Mouse (Mus musculus): Measurements from ENCODE around the gene Heatr1.
"Not testable (repeated sequence)": the region's sequence is repeated elsewhere in the genome, so short reads cannot be mapped to it uniquely, and the experiment has no call there.

Gene Heatr1

DNA sequence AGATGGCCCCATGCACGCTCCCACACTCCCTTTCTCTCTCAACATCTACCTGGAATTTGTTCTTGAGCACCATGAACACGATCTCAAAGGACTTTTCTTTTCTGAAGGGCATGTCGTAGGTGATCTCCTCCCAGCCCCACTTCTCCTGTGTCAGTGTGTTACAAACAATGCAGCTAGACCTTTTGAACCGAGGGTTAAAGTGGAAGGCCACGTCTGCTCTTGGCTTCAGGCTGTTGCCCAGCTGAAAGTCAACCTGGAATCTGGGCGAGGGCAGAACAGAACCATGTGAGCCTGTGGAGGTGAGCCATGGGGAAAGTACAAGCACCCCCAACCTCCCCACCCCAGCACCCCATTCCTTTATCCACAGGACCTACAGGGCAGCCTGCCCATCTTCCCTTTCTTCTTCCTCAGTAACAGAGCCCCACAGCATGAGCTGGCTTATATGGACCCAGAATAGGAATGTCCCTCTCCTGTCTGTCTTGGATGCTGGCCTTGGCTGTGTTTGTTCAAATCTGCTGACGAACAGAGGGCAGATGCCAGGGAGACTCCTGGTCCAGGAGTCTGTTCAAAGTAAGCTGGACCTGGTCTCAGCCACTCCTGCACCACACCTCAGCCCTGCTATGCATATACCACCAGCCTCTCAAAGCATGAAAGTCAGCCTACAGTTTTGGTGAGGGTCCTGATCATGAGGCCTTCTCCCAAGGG is 60.0 kb downstream of the Heatr1 start:
- in situ Hi-C loops (cut with MseI, MboI): no loop called here

DNA sequence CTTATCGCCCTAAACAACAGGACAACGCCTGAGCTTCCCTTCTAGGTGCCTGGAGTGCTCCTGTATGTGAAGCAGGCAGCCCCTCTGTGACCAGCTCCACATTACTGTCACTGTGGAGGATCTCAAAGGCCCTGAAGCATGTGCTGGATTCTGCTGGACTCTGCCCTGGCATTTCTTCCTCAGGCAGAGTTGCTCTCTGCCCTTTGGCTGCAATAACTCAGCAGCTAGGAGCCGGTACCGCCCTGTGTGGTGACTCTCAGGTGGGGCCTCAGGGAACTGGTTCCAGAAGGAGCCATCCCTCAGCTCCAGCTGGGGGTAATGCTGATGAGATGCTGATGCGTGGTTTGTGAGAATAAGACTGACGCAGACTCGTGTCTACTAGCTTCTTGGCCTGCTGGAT is 61.9 kb downstream of the Heatr1 start:
- in situ Hi-C loops (cut with MseI, MboI): no loop called here

DNA sequence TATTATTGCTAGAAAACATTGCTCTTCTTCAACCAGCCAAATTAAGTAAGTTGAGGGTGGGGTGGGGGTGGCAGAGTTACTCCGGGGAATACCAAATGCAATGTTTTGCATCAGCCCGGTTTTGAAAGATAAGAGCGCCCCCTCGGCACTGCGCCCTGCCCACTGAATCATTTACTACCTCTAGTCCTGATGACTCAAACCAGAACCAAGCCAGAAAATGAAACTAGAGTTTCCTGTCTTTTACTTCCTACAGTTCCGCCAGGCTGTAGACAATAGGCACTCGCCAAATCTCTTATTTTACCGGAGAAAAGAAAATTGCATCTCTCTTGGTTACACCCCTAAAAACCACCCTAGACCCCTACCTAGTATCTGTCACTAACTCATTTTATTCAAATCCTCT is 65.6 kb downstream of the Heatr1 start:
- in situ Hi-C loops (cut with MseI, MboI): no loop called here

- in situ Hi-C loops (cut with MseI, MboI): no loop called here
Measured at GRCm38 (mm10) chr13:12460881-12461729, 66.3 kb downstream of the Heatr1 start.

DNA sequence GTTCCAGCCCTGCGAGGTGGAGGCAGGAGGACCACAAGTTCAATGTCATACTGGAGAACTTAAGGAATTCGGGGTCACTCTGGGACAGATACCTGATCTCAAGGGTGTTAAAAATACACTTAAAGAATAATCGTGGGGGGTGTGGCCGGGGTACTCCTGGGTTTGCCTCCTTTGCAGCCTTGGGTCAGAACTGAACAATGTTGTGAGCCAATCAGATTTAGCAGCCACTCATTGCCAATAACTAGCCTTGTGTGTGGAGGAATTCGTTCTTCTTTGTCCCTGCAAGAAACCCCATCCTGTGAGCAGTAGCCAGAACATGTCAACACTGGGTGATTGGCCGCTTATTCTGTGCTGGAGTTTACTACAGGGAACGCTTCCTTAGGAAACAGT is 66.9 kb downstream of the Heatr1 start:
- in situ Hi-C loops (cut with MseI, MboI): no loop called here

GRCm38 (mm10) chr13:12462623-12463022 is 67.8 kb downstream of the Heatr1 start:
- in situ Hi-C loops (cut with MseI, MboI): no loop called here

- in situ Hi-C loops (cut with MseI, MboI): not testable (repeated sequence)
Measured at GRCm38 (mm10) chr13:12464159-12464558, 69.3 kb downstream of the Heatr1 start.

GRCm38 (mm10) chr13:12464844-12465243 is 70.0 kb downstream of the Heatr1 start, which contains the start of gene Lgals8:
Gene Lgals8 (minus strand): TSS chr13:12464944.
- in situ Hi-C loops (cut with MseI, MboI): no loop called here

DNA sequence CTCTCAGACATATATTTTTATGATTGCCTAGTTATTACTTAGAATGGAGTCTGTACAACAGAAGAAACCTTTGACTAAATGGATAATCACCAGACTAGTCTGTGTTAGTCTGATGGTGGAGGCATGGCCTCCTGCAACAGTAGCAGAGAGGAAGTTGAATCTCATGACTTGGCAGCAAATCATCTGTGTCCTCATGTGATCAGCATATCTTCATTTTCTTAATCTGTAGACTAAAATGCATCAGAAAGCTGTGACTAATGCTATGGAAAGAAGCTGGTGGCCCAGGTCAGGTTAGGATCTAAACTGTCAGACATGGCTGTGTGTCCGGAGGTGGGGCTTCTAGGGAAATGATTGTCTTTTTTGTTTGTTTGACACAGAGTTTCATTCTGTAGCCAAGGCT is 73.7 kb downstream of the Heatr1 start:
- in situ Hi-C loops (cut with MseI, MboI): no loop called here

- in situ Hi-C loops (cut with MseI, MboI): loop anchor here (10.0 kb wide), 1 partner anchor 61 kb away; no protein-coding TSS in a partner anchor
Measured at GRCm38 (mm10) chr13:12473724-12474378, 79.0 kb downstream of the Heatr1 start.

DNA sequence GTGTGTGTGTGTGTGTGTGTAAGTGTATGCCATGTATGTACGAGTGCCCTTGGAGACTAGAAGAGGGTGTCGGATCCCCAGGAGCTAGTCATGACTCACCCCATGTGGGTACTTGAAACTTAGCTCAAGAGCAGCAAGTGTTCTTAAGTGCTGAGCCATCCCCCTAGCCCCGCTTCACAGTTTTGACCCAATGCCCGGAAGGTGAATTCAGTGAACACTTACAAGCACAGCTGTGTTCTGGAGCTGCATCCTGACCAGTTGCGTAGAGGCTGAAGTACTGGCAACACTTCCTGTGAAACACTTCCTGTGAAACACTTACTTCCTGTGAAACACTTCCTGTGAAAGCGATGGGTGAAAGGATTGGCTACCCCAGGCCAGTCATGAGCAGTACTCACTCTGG is 80.4 kb downstream of the Heatr1 start:
- in situ Hi-C loops (cut with MseI, MboI): loop anchor here (10.0 to 25.0 kb wide), 3 partner anchors 60 to 887 kb away; no protein-coding TSS in a partner anchor

GRCm38 (mm10) chr13:12476886-12477285 is 82.1 kb downstream of the Heatr1 start:
- in situ Hi-C loops (cut with MseI, MboI): loop anchor here (10.0 to 25.0 kb wide), 3 partner anchors 58 to 885 kb away; no protein-coding TSS in a partner anchor

DNA sequence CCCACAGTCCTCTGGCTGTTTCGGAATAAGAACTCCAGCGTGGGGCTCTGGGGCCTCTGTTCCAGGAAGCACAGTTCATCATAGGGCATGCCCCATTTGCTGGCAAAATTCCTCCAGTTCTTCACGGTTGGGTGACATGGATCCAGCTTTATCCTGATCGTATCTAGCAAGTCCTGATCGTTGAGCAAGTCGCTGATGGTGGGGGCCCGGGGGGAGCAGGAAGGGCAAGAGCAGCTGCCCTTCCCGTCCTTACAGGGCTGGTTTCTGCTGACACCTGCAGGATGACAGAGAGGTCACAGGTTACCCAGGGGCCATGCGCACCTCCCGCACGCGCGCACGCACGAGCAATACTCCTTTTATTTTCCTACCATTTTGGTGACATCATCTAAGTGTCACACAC is 83.5 kb downstream of the Heatr1 start:
- in situ Hi-C loops (cut with MseI, MboI): loop anchor here (10.0 to 25.0 kb wide), 3 partner anchors 56 to 884 kb away; no protein-coding TSS in a partner anchor

GRCm38 (mm10) chr13:12479802-12480201 is 85.0 kb downstream of the Heatr1 start:
- in situ Hi-C loops (cut with MseI, MboI): loop anchor here (10.0 to 25.0 kb wide), 3 partner anchors 55 to 882 kb away; no protein-coding TSS in a partner anchor

DNA sequence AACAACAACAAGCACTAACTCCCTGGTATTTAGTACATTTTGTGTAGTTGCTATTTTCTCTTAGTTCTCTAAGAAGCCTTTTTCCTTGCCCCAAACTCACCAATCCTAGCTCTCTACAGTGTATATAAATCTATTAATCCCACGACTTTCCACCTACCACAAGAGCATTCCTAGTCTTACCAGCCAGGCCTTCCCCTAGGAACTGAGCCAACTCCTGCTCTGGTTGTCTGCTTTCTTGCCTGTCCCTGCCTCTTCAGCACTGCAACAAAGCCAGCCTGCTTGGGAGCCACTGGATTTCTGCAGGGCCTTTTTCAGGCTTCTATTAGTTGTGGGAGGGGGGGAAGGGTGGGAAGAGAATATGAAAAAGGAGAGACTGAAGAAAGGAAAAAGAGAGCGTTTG is 90.4 kb downstream of the Heatr1 start:
- in situ Hi-C loops (cut with MseI, MboI): loop anchor here in 1 of 2 experiments (25.0 kb wide), 2 partner anchors 202 to 877 kb away; no protein-coding TSS in a partner anchor

GRCm38 (mm10) chr13:12485640-12486039 is 90.8 kb downstream of the Heatr1 start:
- in situ Hi-C loops (cut with MseI, MboI): loop anchor here in 1 of 2 experiments (25.0 kb wide), 2 partner anchors 202 to 877 kb away; no protein-coding TSS in a partner anchor
